Mouse (Mus musculus) lung, embryonic 16.5 days (tissue): ENCODE results near the gene Cyp2t4. TPM values are rescaled to one million over a fixed set of nuclear protein-coding genes. Genes with fewer than 3 reads are reported as not detected.

ENCODE experiments used
- ATAC-seq: fragments of 200-750 bp; cut with Nextera tagmentation; 2 replicates; pipeline ENCODE4 v1.8.0; 2017; ENCODE audit warnings: low read depth, mild to moderate bottlenecking, moderate library complexity
- H3K27ac ChIP-seq: fragments of 300-500 bp; sonication (generic); 2 replicates; pipeline ENCODE4 v1.5.1; 2014; ENCODE audit warnings: mild to moderate bottlenecking, control low read depth, low read length
- H3K27me3 ChIP-seq: fragments of 300-500 bp; sonication (generic); 2 replicates; pipeline ENCODE4 v1.6.1; 2014; ENCODE audit warnings: low read depth, low read length, mixed read lengths; ENCODE audit not compliant: control insufficient read depth, insufficient read depth
- H3K36me3 ChIP-seq: fragments of 300-500 bp; sonication (generic); 2 replicates; pipeline ENCODE4 v1.6.1; 2014; ENCODE audit warnings: low read length; ENCODE audit not compliant: control insufficient read depth, insufficient read depth
- H3K4me1 ChIP-seq: fragments of 300-500 bp; sonication (generic); replicated peaks from 2 replicates; pipeline ENCODE4 v1.6.1; 2014; ENCODE audit warnings: low read length, mixed read lengths; ENCODE audit not compliant: control insufficient read depth, insufficient read depth
- H3K4me2 ChIP-seq: fragments of 300-500 bp; sonication (generic); 2 replicates; pipeline ENCODE4 v1.6.1; 2014; ENCODE audit warnings: low read depth, low read length, control low read depth
- H3K4me3 ChIP-seq: fragments of 300-500 bp; sonication (generic); 2 replicates; pipeline ENCODE4 v1.5.1; 2014; ENCODE audit warnings: mild to moderate bottlenecking, low read length, control low read depth
- H3K9ac ChIP-seq: fragments of 300-500 bp; sonication (generic); 2 replicates; pipeline ENCODE4 v1.6.1; 2014; ENCODE audit warnings: low read length, control low read depth
- H3K9me3 ChIP-seq: fragments of 300-500 bp; sonication (generic); 2 replicates; pipeline ENCODE4 v1.6.1; 2016; ENCODE audit warnings: low read length; ENCODE audit not compliant: control insufficient read depth
- WGBS: fragments of 180-500 bp; shearing (Covaris S2); extraction: QIAGEN DNeasy Blood & Tissue Kit; methylation state at CpG from one replicate; pipeline ENCODE4 v1.1.7; 2014; 5-methylcytosine and 5-hydroxymethylcytosine counted together
- microRNA counts: library from miRNA; unstranded; fragments of <30 nt; microRNA quantifications from one replicate; lab custom pipeline; 2016
- microRNA-seq: library from miRNA; unstranded; fragments of <30 nt; microRNA quantifications from one replicate; pipeline ENCODE4, GENCODE M21; 2016
- polyA plus RNA-seq: library from polyadenylated mRNA; unstranded; fragments of >200 nt; fragmentation: Nextera tagmentation; extraction: Ambion mirVana; gene quantifications from 2 replicates; pipeline ENCODE4 v1.2.1, GENCODE M21; 2015

Gene Cyp2t4
- polyA plus RNA-seq, 1 experiment from 2014 or later = 0.18 TPM

DNA sequence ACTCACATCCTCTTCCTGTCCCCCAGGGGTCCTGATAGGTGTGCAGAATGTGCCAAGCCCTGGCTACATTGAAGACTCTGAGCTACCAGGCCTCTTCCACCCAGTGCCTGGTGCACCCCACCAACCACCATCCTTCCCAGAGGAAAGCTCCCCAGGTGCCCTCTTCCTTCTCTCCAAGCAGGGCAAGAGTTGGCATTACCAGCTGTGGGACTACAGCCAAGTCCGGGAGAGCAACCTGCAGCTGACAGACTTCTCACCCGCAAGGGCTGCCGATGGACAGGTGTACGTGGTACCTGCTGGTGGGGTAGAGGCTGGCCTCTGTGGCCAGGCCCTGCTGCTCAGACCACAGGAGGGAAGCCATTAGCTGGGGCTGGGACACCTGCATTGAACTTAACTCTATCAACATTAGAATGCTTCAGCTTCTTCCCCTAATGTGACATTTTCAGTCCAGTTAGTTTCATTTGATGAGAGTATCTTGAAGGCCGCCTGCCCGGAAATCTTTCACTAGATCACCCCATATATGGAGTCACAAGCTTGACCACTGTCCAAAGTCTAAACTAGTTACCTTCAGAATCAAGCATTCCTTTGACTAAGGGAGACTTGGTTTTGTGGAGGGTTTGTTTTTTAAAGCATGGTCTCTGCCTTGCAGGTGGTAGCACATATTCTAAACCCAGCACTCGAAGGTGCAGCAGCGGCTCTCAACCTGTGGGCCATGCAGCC is 50.4 kb downstream of the Cyp2t4 start:
- Histone ChIP-seq H3K4me2 (no peak overlapping the region), H3K4me3 (no peak overlapping the region), H3K36me3 (peaks cover 9% of the 10 kb centered on the region), H3K27ac (no peak overlapping the region), H3K4me1 (no peaks in the 10 kb centered on the region), H3K27me3 (no peaks in the 10 kb centered on the region), H3K9ac (no peak overlapping the region), H3K9me3 (no peaks in the 10 kb centered on the region)
- ATAC-seq = no peak
- 95% methylated on average over 8 of the region's 8 CpGs for WGBS

MicroRNAs within 50 kb of the gene (microRNA counts, 519-probe panel; counts per million panel counts)
- not detected for microRNA mmu-miR-1191 (lab: Ali Mortazavi, UCI)

Small RNAs within 50 kb of the gene (microRNA-seq; reads per million reads assigned to microRNA genes)
- 4.0 reads per million, percentile 15 among the genes with 10 or more reads in this experiment for gene Mir1191
- gene Mir3101 = not detected

Other genes starting within 250 kb of the Cyp2t4 start
- gene Cyp2a22, start 214.3 kb upstream of the Cyp2t4 start, polyA plus RNA-seq = not detected in 2 replicates
- gene Cyp2a12, start 124.6 kb upstream of the Cyp2t4 start, polyA plus RNA-seq = not detected in 2 replicates
- gene Cyp2f2, start 33.8 kb upstream of the Cyp2t4 start, polyA plus RNA-seq = 75.8 and 84.9 TPM in 2 replicates
- 68.8 and 72.9 TPM in 2 replicates for gene Egln2, start 13.1 kb downstream of the Cyp2t4 start, polyA plus RNA-seq
- 73.2 and 76.1 TPM in 2 replicates for gene Rab4b, start 25.2 kb downstream of the Cyp2t4 start, polyA plus RNA-seq
- gene Gm21983, start 27.4 kb downstream of the Cyp2t4 start, polyA plus RNA-seq = 1.4 and 1.7 TPM in 2 replicates
- 170 and 185 TPM in 2 replicates for gene Mia, start 27.4 kb downstream of the Cyp2t4 start, polyA plus RNA-seq
- 3.1 and 3.5 TPM in 2 replicates for gene BC024978, start 42.1 kb downstream of the Cyp2t4 start, polyA plus RNA-seq
- gene Snrpa, start 42.6 kb downstream of the Cyp2t4 start, polyA plus RNA-seq = 246 and 251 TPM in 2 replicates
- gene Itpkc, start 74.9 kb downstream of the Cyp2t4 start, polyA plus RNA-seq = 4.1 and 4.3 TPM in 2 replicates
- 23.4 and 23.5 TPM in 2 replicates for gene Coq8b, start 79.3 kb downstream of the Cyp2t4 start, polyA plus RNA-seq
- 14.8 and 14.9 TPM in 2 replicates for gene Numbl, start 104.7 kb downstream of the Cyp2t4 start, polyA plus RNA-seq
- gene Ltbp4, start 184.0 kb downstream of the Cyp2t4 start, polyA plus RNA-seq = 107 and 127 TPM in 2 replicates
- 43.6 and 46.2 TPM in 2 replicates for gene Shkbp1, start 202.3 kb downstream of the Cyp2t4 start, polyA plus RNA-seq
- gene Gm20479, start 203.7 kb downstream of the Cyp2t4 start, polyA plus RNA-seq = 0.52 and 1.1 TPM in 2 replicates